Mouse (Mus musculus) cerebellum, adult 2 months (tissue): ENCODE measurements at regions not wholly inside any gene's neighbourhood (a gene's known extent, or its start where the extent isn't known, plus 50 kb on each side); places are given as distances from the start of the nearest gene placed in this dataset.

Source experiments
- CTCF ChIP-seq: fragments of 200-500 bp; IDR thresholded peaks from 2 replicates; pipeline ENCODE4 v1.5.1; 2011; ENCODE audit warnings: low read depth, mild to moderate bottlenecking, control low read depth, low read length, moderate library complexity, borderline replicate concordance; ENCODE audit not compliant: insufficient read depth
- POLR2A ChIP-seq: fragments of 200-500 bp; IDR thresholded peaks from 2 replicates; pipeline ENCODE4 v1.6.1; 2011; ENCODE audit warnings: low read length, control low read depth, borderline replicate concordance; ENCODE audit not compliant: insufficient read depth

DNA sequence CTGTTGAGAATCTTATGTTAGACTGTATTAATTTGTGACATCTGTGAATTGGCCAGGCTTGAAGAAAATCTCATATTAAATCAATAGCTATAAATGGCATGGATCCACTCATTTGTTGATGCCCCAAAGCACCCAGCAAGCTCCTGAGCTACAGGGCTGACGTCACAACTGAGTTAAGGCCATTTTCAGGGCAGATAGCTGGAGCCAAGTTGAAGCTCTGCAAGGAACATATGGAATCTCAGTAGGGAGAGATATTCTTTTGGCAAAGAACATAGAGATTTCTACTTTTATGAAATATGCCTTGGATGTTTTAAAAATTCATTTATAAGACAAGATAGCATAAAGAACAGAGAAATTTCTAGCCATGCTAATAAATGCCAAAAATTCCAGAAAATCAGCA is 380.0 kb upstream of the Cntn5 start:
- TF ChIP-seq POLR2A = no peak
- no peak for TF ChIP-seq CTCF
